Mouse (Mus musculus) R1 (cell line): ENCODE data around the gene Acaca.
A peak's percentile ranks its signal among the peaks of the same experiment; 100 is the strongest.

ENCODE experiments used
- DNase-seq: peaks from one replicate; pipeline ENCODE4 v3.0.0-alpha.2; 2018; ENCODE audit warnings: low read depth, low spot score

Acaca gene

GRCm38 (mm10) chr11:84243562-84243961, 114.1 kb downstream of the Acaca start:
- DNase-seq = peak; percentile 63

- DNase-seq = no peak
Measured at GRCm38 (mm10) chr11:84247370-84247769, 117.9 kb downstream of the Acaca start.

- DNase-seq = no peak
Measured at GRCm38 (mm10) chr11:84251170-84251569, 121.7 kb downstream of the Acaca start.

- no peak for DNase-seq
Measured at GRCm38 (mm10) chr11:84252425-84252824, 123.0 kb downstream of the Acaca start.

- DNase-seq = no peak
Measured at GRCm38 (mm10) chr11:84255879-84256278, 126.4 kb downstream of the Acaca start.

- no peak for DNase-seq
Measured at GRCm38 (mm10) chr11:84258053-84258710, 128.7 kb downstream of the Acaca start.

- DNase-seq = peak; percentile 25
Measured at GRCm38 (mm10) chr11:84264490-84264889, 135.0 kb downstream of the Acaca start.

GRCm38 (mm10) chr11:84268068-84268467, 138.6 kb downstream of the Acaca start:
- peak; percentile 70 for DNase-seq

- peak; percentile 34 for DNase-seq
Measured at GRCm38 (mm10) chr11:84270511-84270910, 141.0 kb downstream of the Acaca start.

GRCm38 (mm10) chr11:84271948-84272347, 142.5 kb downstream of the Acaca start:
- DNase-seq = peak; percentile 18

- no peak for DNase-seq
Measured at GRCm38 (mm10) chr11:84272574-84272973, 143.1 kb downstream of the Acaca start.

GRCm38 (mm10) chr11:84276979-84277378, 147.5 kb downstream of the Acaca start:
- DNase-seq = peak; percentile 86

GRCm38 (mm10) chr11:84281280-84281679, 151.8 kb downstream of the Acaca start:
- no peak for DNase-seq

GRCm38 (mm10) chr11:84282944-84283703, 153.7 kb downstream of the Acaca start:
- DNase-seq = peak; percentile 39

GRCm38 (mm10) chr11:84290781-84291180, 161.3 kb downstream of the Acaca start:
- no peak for DNase-seq

- no peak for DNase-seq
Measured at GRCm38 (mm10) chr11:84292532-84292931, 163.1 kb downstream of the Acaca start.

GRCm38 (mm10) chr11:84293288-84293687, 163.8 kb downstream of the Acaca start:
- DNase-seq = no peak

GRCm38 (mm10) chr11:84296337-84296736, 166.9 kb downstream of the Acaca start:
- DNase-seq = peak; percentile 13

- DNase-seq = no peak
Measured at GRCm38 (mm10) chr11:84305474-84305873, 176.0 kb downstream of the Acaca start.

GRCm38 (mm10) chr11:84306158-84306742, 176.8 kb downstream of the Acaca start:
- DNase-seq = no peak

GRCm38 (mm10) chr11:84324032-84324752, 194.7 kb downstream of the Acaca start:
- DNase-seq = no peak

- DNase-seq = no peak
Measured at GRCm38 (mm10) chr11:84327086-84327485, 197.6 kb downstream of the Acaca start.
